Mouse (Mus musculus) midbrain, postnatal 0 days (tissue): Measurements from ENCODE around the gene Bdkrb1. TPM values are rescaled to one million over a fixed set of nuclear protein-coding genes. Genes with fewer than 3 reads are reported as not detected.

Source experiments
- ATAC-seq: fragments of 200-750 bp; cut with Nextera tagmentation; 2 replicates; pipeline ENCODE4 v1.8.0; 2017; ENCODE audit warnings: moderate number of reproducible peaks, mild to moderate bottlenecking, moderate TSS enrichment, moderate library complexity; ENCODE audit not compliant: low FRiP score
- DNase-seq: peaks from one replicate; pipeline ENCODE4 v3.0.0-alpha.2; 2015; ENCODE audit warnings: low spot score
- H3K27ac ChIP-seq: fragments of 300-500 bp; sonication (generic); 2 replicates; pipeline ENCODE4 v1.5.1; 2014; ENCODE audit warnings: low read depth, mild to moderate bottlenecking, low read length, mixed read lengths
- H3K27me3 ChIP-seq: fragments of 300-500 bp; sonication (generic); 2 replicates; pipeline ENCODE4 v1.6.1; 2014; ENCODE audit warnings: low read length, control low read depth, mixed read lengths; ENCODE audit not compliant: insufficient read depth
- H3K36me3 ChIP-seq: fragments of 300-500 bp; sonication (generic); 2 replicates; pipeline ENCODE4 v1.6.1; 2014; ENCODE audit warnings: low read length, control low read depth, mixed read lengths; ENCODE audit not compliant: insufficient read depth
- H3K4me1 ChIP-seq: fragments of 300-500 bp; sonication (generic); 2 replicates; pipeline ENCODE4 v1.6.1; 2014; ENCODE audit warnings: mild to moderate bottlenecking, control low read depth, antibody characterized with exemption, low read length, mixed read lengths; ENCODE audit not compliant: insufficient read depth
- H3K4me2 ChIP-seq: fragments of 300-500 bp; sonication (generic); 2 replicates; pipeline ENCODE4 v1.6.1; 2014; ENCODE audit warnings: low read depth, mild to moderate bottlenecking, low read length, mixed read lengths; ENCODE audit not compliant: poor library complexity, severe bottlenecking
- H3K4me3 ChIP-seq: fragments of 300-500 bp; sonication (generic); 2 replicates; pipeline ENCODE4 v1.5.1; 2014; ENCODE audit warnings: low read depth, mild to moderate bottlenecking, low read length, moderate library complexity
- H3K9ac ChIP-seq: fragments of 300-500 bp; sonication (generic); replicated peaks from 2 replicates; pipeline ENCODE4 v1.6.1; 2014; ENCODE audit warnings: mild to moderate bottlenecking, low read length, moderate library complexity, mixed read lengths; ENCODE audit not compliant: poor library complexity, severe bottlenecking
- H3K9me3 ChIP-seq: fragments of 300-500 bp; sonication (generic); 2 replicates; pipeline ENCODE4 v1.6.1; 2016; ENCODE audit warnings: low read length, control low read depth
- CTCF ChIP-seq: IDR thresholded peaks from 2 replicates; pipeline ENCODE4 v1.5.1; 2016; ENCODE audit warnings: antibody characterized with exemption, mild to moderate bottlenecking
- WGBS: fragments of 180-500 bp; shearing (Covaris S2); extraction: QIAGEN DNeasy Blood & Tissue Kit; methylation state at CpG from one replicate; pipeline ENCODE4 v1.1.7; 2014; 5-methylcytosine and 5-hydroxymethylcytosine counted together
- polyA plus RNA-seq: library from polyadenylated mRNA; unstranded; fragments of >200 nt; fragmentation: Nextera tagmentation; extraction: Ambion mirVana; gene quantifications from 2 replicates; pipeline ENCODE4 v1.2.1, GENCODE M21; 2015
- total RNA-seq: library from RNA; depleted of rRNA; stranded (reverse); fragments of >200 nt; gene quantifications from 2 replicates; pipeline ENCODE4 v1.2.3, GENCODE M21; 2014

Gene Bdkrb1
- total and polyA plus RNA-seq, 2 experiments from 2014 or later: 0.19 to 0.22 TPM

DNA sequence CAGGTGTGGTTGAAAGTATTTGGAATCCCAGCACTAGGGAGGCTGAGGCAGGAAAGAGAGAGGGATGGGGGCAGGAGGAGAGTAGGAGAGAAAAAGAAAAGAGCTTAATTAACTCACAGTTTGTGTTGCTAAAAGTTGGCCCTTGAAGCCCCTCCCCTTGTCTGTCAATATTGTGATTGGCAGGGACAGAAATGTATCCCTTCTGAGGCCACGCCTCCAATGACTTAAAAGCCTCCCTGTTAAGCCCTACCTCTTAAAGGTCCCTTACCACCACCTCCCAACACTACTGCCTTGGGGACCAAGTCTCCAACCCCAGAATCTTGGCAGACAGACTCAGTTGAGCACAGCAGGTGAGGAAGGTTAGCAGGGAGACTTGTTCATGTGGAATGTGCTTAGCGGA, 30.3 kb upstream of the Bdkrb1 start:
- H3K27me3 ChIP-seq: no peaks in the 10 kb centered on the region
- H3K36me3 ChIP-seq: no peaks in the 10 kb centered on the region
- no peak overlapping the region for H3K27ac ChIP-seq
- no peak overlapping the region for H3K4me3 ChIP-seq
- no peak for DNase-seq
- TF ChIP-seq CTCF: no peak
- ATAC-seq: no peak
- no peak overlapping the region for H3K4me2 ChIP-seq
- H3K9ac ChIP-seq: no peak overlapping the region
- H3K4me1 ChIP-seq: no peaks in the 10 kb centered on the region
- WGBS: 83% methylated on average over 2 of the region's 2 CpGs
- no peaks in the 10 kb centered on the region for H3K9me3 ChIP-seq

DNA sequence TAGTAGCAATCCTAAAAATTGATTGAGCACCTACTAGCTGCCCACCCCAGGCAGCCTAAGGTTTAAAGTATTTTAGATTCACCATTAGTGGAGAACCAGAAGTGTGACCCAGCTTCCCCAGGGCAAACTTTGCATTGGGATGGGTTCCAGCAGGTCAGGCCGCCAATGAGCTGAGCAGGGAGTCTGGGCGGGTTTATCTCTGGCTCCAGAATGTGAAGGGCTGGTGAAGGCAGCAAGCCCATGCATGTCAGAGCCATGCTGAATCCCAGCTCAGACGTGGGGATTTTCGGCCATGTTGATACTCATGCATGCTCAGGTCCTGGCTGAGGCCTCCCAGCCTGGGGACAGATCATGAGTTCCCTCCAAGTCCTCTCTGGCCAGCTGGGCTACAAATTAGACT, 28.5 kb upstream of the Bdkrb1 start:
- H3K27ac ChIP-seq: no peak overlapping the region
- TF ChIP-seq CTCF: no peak
- H3K4me2 ChIP-seq: no peak overlapping the region
- no peaks in the 10 kb centered on the region for H3K27me3 ChIP-seq
- H3K4me3 ChIP-seq: no peak overlapping the region
- DNase-seq (no peak), ATAC-seq (no peak)
- 85% methylated on average over 4 of the region's 4 CpGs for WGBS
- no peaks in the 10 kb centered on the region for H3K36me3 ChIP-seq
- no peaks in the 10 kb centered on the region for H3K9me3 ChIP-seq
- no peaks in the 10 kb centered on the region for H3K4me1 ChIP-seq
- no peak overlapping the region for H3K9ac ChIP-seq

DNA sequence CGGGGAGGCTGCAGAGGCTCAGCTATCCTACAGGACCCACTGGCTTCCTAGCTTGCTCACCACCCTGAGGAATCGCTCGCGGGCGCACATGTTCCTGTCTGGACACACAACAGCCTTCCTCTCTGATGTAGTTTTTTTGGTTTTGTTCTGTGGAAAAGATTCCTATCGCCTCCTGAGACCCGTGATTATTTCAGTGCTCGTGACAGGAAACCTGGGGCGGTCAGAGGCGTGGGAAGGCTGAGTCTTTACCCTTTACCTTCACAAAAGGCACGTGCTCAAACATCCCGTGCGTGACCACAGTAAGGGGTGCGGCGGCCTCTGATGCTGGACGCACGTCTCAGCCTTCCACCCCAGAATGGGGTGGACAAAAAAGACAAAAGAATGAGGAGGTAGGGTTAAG, 22.4 kb upstream of the Bdkrb1 start:
- no peak overlapping the region for H3K27ac ChIP-seq
- no peaks in the 10 kb centered on the region for H3K9me3 ChIP-seq
- 78% methylated on average over 17 of the region's 17 CpGs for WGBS
- no peak for TF ChIP-seq CTCF
- H3K4me3 ChIP-seq: no peak overlapping the region
- no peaks in the 10 kb centered on the region for H3K27me3 ChIP-seq
- DNase-seq (no peak), ATAC-seq (no peak)
- no peak overlapping the region for H3K4me2 ChIP-seq
- peaks cover 3% of the 10 kb centered on the region; the same call in 1 of the 2 replicates for H3K4me1 ChIP-seq
- no peak overlapping the region for H3K9ac ChIP-seq
- H3K36me3 ChIP-seq: no peaks in the 10 kb centered on the region

- Histone ChIP-seq H3K9me3 (no peaks in the 10 kb centered on the region), H3K4me2 (no peak overlapping the region), H3K27ac (no peak overlapping the region), H3K9ac (no peak overlapping the region), H3K36me3 (no peaks in the 10 kb centered on the region), H3K4me1 (peaks cover 3% of the 10 kb centered on the region; the same call in 1 of the 2 replicates), H3K27me3 (no peaks in the 10 kb centered on the region), H3K4me3 (no peak overlapping the region)
- no peak for TF ChIP-seq CTCF
- 62% methylated on average over 9 of the region's 9 CpGs for WGBS
- no peak for ATAC-seq
- DNase-seq: no peak
Observed at GRCm38 (mm10) chr12:105582486-105582885, 20.4 kb upstream of the Bdkrb1 start.

DNA sequence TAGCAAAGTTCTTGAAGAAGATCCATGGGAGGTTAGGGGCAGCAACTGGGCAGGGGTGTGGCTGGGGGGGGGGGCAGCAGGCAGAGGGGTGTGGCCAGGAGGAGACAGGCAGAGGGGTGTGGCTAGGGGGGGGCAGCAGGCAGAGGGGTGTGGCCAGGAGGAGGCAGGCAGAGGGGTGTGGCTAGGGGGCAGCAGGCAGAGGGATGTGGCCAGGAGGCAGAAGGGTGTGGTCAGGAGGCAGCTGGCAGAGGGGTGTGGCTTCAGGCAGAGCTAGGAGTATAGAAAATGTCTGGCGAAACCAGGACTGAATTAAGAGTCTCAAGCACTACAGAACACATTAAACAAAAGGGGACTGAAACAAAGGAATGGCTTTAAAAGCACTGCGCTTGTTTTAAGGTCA, 19.4 kb upstream of the Bdkrb1 start:
- WGBS: 28% methylated on average over 2 of the region's 2 CpGs
- no peak for DNase-seq
- Histone ChIP-seq H3K9ac (no peak overlapping the region), H3K4me1 (peaks cover 3% of the 10 kb centered on the region; the same call in 1 of the 2 replicates), H3K4me2 (no peak overlapping the region), H3K27ac (no peak overlapping the region), H3K27me3 (no peaks in the 10 kb centered on the region), H3K4me3 (no peak overlapping the region), H3K9me3 (no peaks in the 10 kb centered on the region), H3K36me3 (no peaks in the 10 kb centered on the region)
- no peak for ATAC-seq
- TF ChIP-seq CTCF: no peak

DNA sequence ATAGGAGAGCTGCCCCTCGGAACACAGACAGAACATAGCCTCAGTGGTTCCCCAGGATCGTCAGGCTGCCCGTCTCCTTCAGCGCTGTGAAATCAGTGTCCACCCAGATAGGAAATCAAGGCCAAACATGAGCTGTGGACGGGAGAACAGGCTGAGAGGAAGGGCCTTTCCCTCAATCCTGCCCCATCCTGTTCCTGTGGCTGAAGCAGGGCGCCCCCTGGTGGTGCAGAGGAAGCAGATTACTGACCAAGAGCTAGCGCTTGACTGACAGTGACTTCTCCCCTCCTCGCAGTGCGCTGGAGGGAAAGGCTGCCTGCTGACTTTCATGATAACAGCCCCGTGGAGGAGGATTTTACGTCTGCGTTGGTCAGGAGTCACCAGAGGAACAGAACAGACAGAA, 18.0 kb upstream of the Bdkrb1 start:
- peak; percentile 93 for TF ChIP-seq CTCF
- H3K27ac ChIP-seq: no peak overlapping the region
- ATAC-seq (peak; percentile 58; the same call in 1 of the 2 replicates), DNase-seq (peak; percentile 76)
- H3K27me3 ChIP-seq: no peaks in the 10 kb centered on the region
- peaks cover 3% of the 10 kb centered on the region; the same call in 1 of the 2 replicates for H3K4me1 ChIP-seq
- H3K9ac ChIP-seq: no peak overlapping the region
- no peak overlapping the region for H3K4me2 ChIP-seq
- WGBS: 22% methylated on average over 11 of the region's 12 CpGs
- no peak overlapping the region for H3K4me3 ChIP-seq
- no peaks in the 10 kb centered on the region for H3K9me3 ChIP-seq
- no peaks in the 10 kb centered on the region for H3K36me3 ChIP-seq
